Mouse (Mus musculus): ENCODE data around the gene Matn1. TPM values are rescaled to one million over a fixed set of nuclear protein-coding genes. Genes with fewer than 3 reads are reported as not detected.

The Matn1 gene
- polyA plus RNA-seq, 1 experiment from 2014 or later: 0.12 TPM

DNA sequence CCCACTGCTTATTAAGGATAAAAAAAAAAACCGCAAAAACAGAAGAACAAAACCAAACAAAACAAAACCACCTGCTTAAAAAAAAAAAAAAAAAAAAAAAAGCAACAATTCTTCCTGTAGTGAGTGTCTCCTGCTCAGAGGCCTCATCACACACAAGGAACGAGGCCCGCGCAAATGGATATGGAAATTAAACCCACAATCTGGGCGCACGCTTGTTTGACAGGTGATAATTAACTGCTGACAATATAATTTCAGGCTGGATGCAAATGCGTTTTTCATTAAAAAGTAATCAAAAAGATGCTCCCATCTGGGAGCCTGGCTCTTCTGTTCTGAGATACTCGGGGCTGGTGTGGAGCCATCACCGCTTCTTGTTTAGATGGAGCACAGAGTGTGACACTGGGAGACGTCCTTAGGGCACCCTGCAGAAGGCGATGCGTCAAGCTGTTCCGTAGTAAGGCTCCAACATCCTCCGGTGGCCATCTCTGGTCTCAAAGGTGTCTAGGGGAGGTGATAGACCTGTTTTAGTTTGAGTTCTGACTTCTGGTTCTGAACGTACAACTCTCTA lies 56.5 kb downstream of the Matn1 start:
- no peaks in the 10 kb centered on the region for H3K9me3 ChIP-seq (ENCODE audit: control insufficient read depth, low read depth, low read length)
- ATAC-seq (ENCODE audit: insufficient number of reproducible peaks, insufficient read depth, low FRiP score, low read depth): no peak
- H3K9ac ChIP-seq (replicated peaks; ENCODE audit: low read depth, low read length): no peak overlapping the region
- WGBS: 91% methylated on average over 15 of the region's 15 CpGs
- H3K4me3 ChIP-seq (ENCODE audit: low read depth, low read length): no peak overlapping the region
- no peak overlapping the region for H3K27ac ChIP-seq (ENCODE audit: low read length)
- H3K4me1 ChIP-seq (ENCODE audit: control insufficient read depth, insufficient read depth, low read length): no peaks in the 10 kb centered on the region
- no peak overlapping the region for H3K4me2 ChIP-seq (replicated peaks; ENCODE audit: low read depth, low read length)
- no peaks in the 10 kb centered on the region for H3K36me3 ChIP-seq (ENCODE audit: control insufficient read depth, insufficient read depth, low read length)
- no peaks in the 10 kb centered on the region for H3K27me3 ChIP-seq (ENCODE audit: control insufficient read depth, insufficient read depth, low read length)

Other genes with a start within 250 kb of the Matn1 start
- 20.9 and 21.0 TPM in 2 replicates for gene Sdc3, start 151.8 kb upstream of the Matn1 start, polyA plus RNA-seq (2014; fragmentation: Nextera tagmentation; extraction: Ambion mirVana)
- 49.4 and 50.9 TPM in 2 replicates for gene Laptm5, start 31.3 kb upstream of the Matn1 start, polyA plus RNA-seq (2014; fragmentation: Nextera tagmentation; extraction: Ambion mirVana)

All from stomach, embryonic 14.5 days (tissue).